Mouse (Mus musculus): Measurements from ENCODE around the gene Rpl23. TPM values are rescaled to one million over a fixed set of nuclear protein-coding genes. Genes with fewer than 3 reads are reported as not detected.

The Rpl23 gene
- polyA plus RNA-seq, 1 experiment from 2014 or later, result 842 TPM

GRCm38 (mm10) chr11:97758125-97758524 lies 24.1 kb downstream of the Rpl23 start:
- H3K4me3 ChIP-seq (ENCODE audit: low read depth, low read length), result no peak overlapping the region
- ATAC-seq (replicated peaks; ENCODE audit: low FRiP score) (no peak), DNase-seq (ENCODE audit: low spot score) (no peak)
- H3K36me3 ChIP-seq (ENCODE audit: control insufficient read depth, insufficient read depth, low read length), result peaks cover 23% of the 10 kb centered on the region
- no peak overlapping the region for H3K9ac ChIP-seq (ENCODE audit: low read depth, low read length)
- no peaks in the 10 kb centered on the region for H3K27me3 ChIP-seq (replicated peaks; ENCODE audit: control insufficient read depth, insufficient read depth, low read length)
- no peak overlapping the region for H3K27ac ChIP-seq (ENCODE audit: low read depth, low read length)
- WGBS, result 88% methylated on average over 1 of the region's 1 CpGs
- H3K4me1 ChIP-seq (replicated peaks; ENCODE audit: control insufficient read depth, insufficient read depth, low read length), result no peaks in the 10 kb centered on the region; the same call in 1 of the 2 replicates
- no peaks in the 10 kb centered on the region for H3K9me3 ChIP-seq (ENCODE audit: control insufficient read depth, low read length)
- H3K4me2 ChIP-seq, result no peak overlapping the region

- WGBS, result 91% methylated on average over 8 of the region's 8 CpGs
Measured at GRCm38 (mm10) chr11:97753277-97753676, 29.0 kb downstream of the Rpl23 start.

GRCm38 (mm10) chr11:97748496-97748895 lies 33.7 kb downstream of the Rpl23 start:
- Histone ChIP-seq H3K9ac (ENCODE audit: low read depth, low read length) (no peak overlapping the region), H3K27ac (ENCODE audit: low read depth, low read length) (no peak overlapping the region), H3K4me1 (replicated peaks; ENCODE audit: control insufficient read depth, insufficient read depth, low read length) (no peaks in the 10 kb centered on the region), H3K9me3 (ENCODE audit: control insufficient read depth, low read length) (0 out of 2 replicates have a peak, but pooled peaks cover 3% of the 10 kb centered on the region), H3K4me2 (no peak overlapping the region), H3K36me3 (ENCODE audit: control insufficient read depth, insufficient read depth, low read length) (peaks cover 28% of the 10 kb centered on the region), H3K27me3 (replicated peaks; ENCODE audit: control insufficient read depth, insufficient read depth, low read length) (no peaks in the 10 kb centered on the region), H3K4me3 (ENCODE audit: low read depth, low read length) (no peak overlapping the region)
- ATAC-seq (replicated peaks; ENCODE audit: low FRiP score), result no peak
- no peak for DNase-seq (ENCODE audit: low spot score)
- WGBS, result 88% methylated on average over 5 of the region's 5 CpGs

More at GRCm38 (mm10) chr11:97753277-97753676, 29.0 kb downstream of the Rpl23 start:
- ATAC-seq (replicated peaks; ENCODE audit: low FRiP score) (no peak), DNase-seq (ENCODE audit: low spot score) (no peak)
- no peaks in the 10 kb centered on the region; the same call in 1 of the 2 replicates for H3K4me1 ChIP-seq (replicated peaks; ENCODE audit: control insufficient read depth, insufficient read depth, low read length)
- 0 out of 2 replicates have a peak, but pooled peaks cover 3% of the 10 kb centered on the region for H3K9me3 ChIP-seq (ENCODE audit: control insufficient read depth, low read length)
- no peak overlapping the region for H3K9ac ChIP-seq (ENCODE audit: low read depth, low read length)
- no peaks in the 10 kb centered on the region for H3K27me3 ChIP-seq (replicated peaks; ENCODE audit: control insufficient read depth, insufficient read depth, low read length)
- no peak overlapping the region for H3K4me3 ChIP-seq (ENCODE audit: low read depth, low read length)
- no peak overlapping the region for H3K27ac ChIP-seq (ENCODE audit: low read depth, low read length)
- H3K36me3 ChIP-seq (ENCODE audit: control insufficient read depth, insufficient read depth, low read length), result peaks cover 33% of the 10 kb centered on the region
- no peak overlapping the region for H3K4me2 ChIP-seq

- Histone ChIP-seq H3K9ac (ENCODE audit: low read depth, low read length) (no peak overlapping the region), H3K9me3 (ENCODE audit: control insufficient read depth, low read length) (0 out of 2 replicates have a peak, but pooled peaks cover 3% of the 10 kb centered on the region), H3K4me1 (replicated peaks; ENCODE audit: control insufficient read depth, insufficient read depth, low read length) (peaks cover 6% of the 10 kb centered on the region), H3K4me2 (no peak overlapping the region), H3K27ac (ENCODE audit: low read depth, low read length) (no peak overlapping the region), H3K36me3 (ENCODE audit: control insufficient read depth, insufficient read depth, low read length) (peaks cover 23% of the 10 kb centered on the region), H3K4me3 (ENCODE audit: low read depth, low read length) (no peak overlapping the region), H3K27me3 (replicated peaks; ENCODE audit: control insufficient read depth, insufficient read depth, low read length) (no peaks in the 10 kb centered on the region)
- WGBS, result 94% methylated on average over 8 of the region's 8 CpGs
- DNase-seq (ENCODE audit: low spot score), result no peak
- ATAC-seq (replicated peaks; ENCODE audit: low FRiP score), result no peak
Measured at GRCm38 (mm10) chr11:97747773-97748172, 34.5 kb downstream of the Rpl23 start.

- H3K27ac ChIP-seq (ENCODE audit: low read depth, low read length), result no peak overlapping the region
- no peaks in the 10 kb centered on the region for H3K27me3 ChIP-seq (replicated peaks; ENCODE audit: control insufficient read depth, insufficient read depth, low read length)
- 0 out of 2 replicates have a peak overlapping the region, but pooled peaks have one; percentile 15 for H3K9ac ChIP-seq (ENCODE audit: low read depth, low read length)
- H3K9me3 ChIP-seq (ENCODE audit: control insufficient read depth, low read length), result no peaks in the 10 kb centered on the region
- DNase-seq (ENCODE audit: low spot score) (no peak), ATAC-seq (replicated peaks; ENCODE audit: low FRiP score) (no peak)
- peaks cover 13% of the 10 kb centered on the region for H3K4me1 ChIP-seq (replicated peaks; ENCODE audit: control insufficient read depth, insufficient read depth, low read length)
- H3K4me2 ChIP-seq, result peak overlapping the region; percentile 71
- 13% methylated on average over 13 of the region's 13 CpGs for WGBS
- peak overlapping the region; percentile 82 for H3K4me3 ChIP-seq (ENCODE audit: low read depth, low read length)
- H3K36me3 ChIP-seq (ENCODE audit: control insufficient read depth, insufficient read depth, low read length), result peaks cover 7% of the 10 kb centered on the region
Measured at GRCm38 (mm10) chr11:97745331-97745721, 36.9 kb downstream of the Rpl23 start.

GRCm38 (mm10) chr11:97744718-97745330 lies 37.4 kb downstream of the Rpl23 start:
- H3K27me3 ChIP-seq (replicated peaks; ENCODE audit: control insufficient read depth, insufficient read depth, low read length), result no peaks in the 10 kb centered on the region
- H3K4me2 ChIP-seq, result peak overlapping the region; percentile 71
- H3K4me3 ChIP-seq (ENCODE audit: low read depth, low read length), result peak overlapping the region; percentile 82
- peaks cover 13% of the 10 kb centered on the region for H3K4me1 ChIP-seq (replicated peaks; ENCODE audit: control insufficient read depth, insufficient read depth, low read length)
- peaks cover 5% of the 10 kb centered on the region for H3K36me3 ChIP-seq (ENCODE audit: control insufficient read depth, insufficient read depth, low read length)
- H3K9me3 ChIP-seq (ENCODE audit: control insufficient read depth, low read length), result no peaks in the 10 kb centered on the region
- peak overlapping the region; percentile 82 for H3K27ac ChIP-seq (ENCODE audit: low read depth, low read length)
- peak; percentile 93 for ATAC-seq (replicated peaks; ENCODE audit: low FRiP score)
- DNase-seq (ENCODE audit: low spot score), result peak; percentile 100
- 0% methylated on average over 43 of the region's 57 CpGs for WGBS
- peak overlapping the region; percentile 88 for H3K9ac ChIP-seq (ENCODE audit: low read depth, low read length)

- Histone ChIP-seq H3K27me3 (replicated peaks; ENCODE audit: control insufficient read depth, insufficient read depth, low read length) (no peaks in the 10 kb centered on the region), H3K4me2 (peak within 1 kb of the TSS; percentile 79), H3K27ac (ENCODE audit: low read depth, low read length) (peak within 1 kb of the TSS; percentile 82), H3K4me3 (ENCODE audit: low read depth, low read length) (peak within 1 kb of the TSS; percentile 82), H3K9me3 (ENCODE audit: control insufficient read depth, low read length) (no peaks in the 10 kb centered on the region), H3K4me1 (replicated peaks; ENCODE audit: control insufficient read depth, insufficient read depth, low read length) (peaks cover 13% of the 10 kb centered on the region), H3K36me3 (ENCODE audit: control insufficient read depth, insufficient read depth, low read length) (peaks cover 5% of the 10 kb centered on the region), H3K9ac (ENCODE audit: low read depth, low read length) (peak within 1 kb of the TSS; percentile 88)
- 1% methylated on average over 57 of the region's 63 CpGs for WGBS
- ATAC-seq (replicated peaks; ENCODE audit: low FRiP score) (peak; percentile 42), DNase-seq (ENCODE audit: low spot score) (no peak)
Measured at GRCm38 (mm10) chr11:97744063-97744717, 38.0 kb downstream of the Rpl23 start, which contains the start of gene Pip4k2b. Gene Pip4k2b, minus strand, starts transcription at chr11:97744704.

GRCm38 (mm10) chr11:97743423-97743822 lies 38.8 kb downstream of the Rpl23 start:
- 21% methylated on average over 9 of the region's 9 CpGs for WGBS
- Histone ChIP-seq H3K4me3 (ENCODE audit: low read depth, low read length) (peak overlapping the region; percentile 82), H3K4me1 (replicated peaks; ENCODE audit: control insufficient read depth, insufficient read depth, low read length) (peaks cover 13% of the 10 kb centered on the region), H3K4me2 (peak overlapping the region; percentile 79), H3K27me3 (replicated peaks; ENCODE audit: control insufficient read depth, insufficient read depth, low read length) (no peaks in the 10 kb centered on the region), H3K36me3 (ENCODE audit: control insufficient read depth, insufficient read depth, low read length) (peaks cover 5% of the 10 kb centered on the region), H3K9ac (ENCODE audit: low read depth, low read length) (peak overlapping the region; percentile 88), H3K27ac (ENCODE audit: low read depth, low read length) (no peak overlapping the region), H3K9me3 (ENCODE audit: control insufficient read depth, low read length) (no peaks in the 10 kb centered on the region)
- DNase-seq (ENCODE audit: low spot score) (no peak), ATAC-seq (replicated peaks; ENCODE audit: low FRiP score) (no peak)

Measured in liver, embryonic 11.5 days (tissue).